Mouse (Mus musculus) ES-Bruce4 (cell line): ENCODE results near the gene Tmed9.

Experiments
- CTCF ChIP-seq: IDR thresholded peaks from one replicate; pipeline ENCODE4 v1.8.1; 2011; ENCODE audit warnings: low read depth, low read length
- EP300 ChIP-seq: IDR thresholded peaks from 2 replicates; pipeline ENCODE4 v1.6.1; 2011; ENCODE audit warnings: low read depth, low read length; ENCODE audit not compliant: insufficient read depth

DNA sequence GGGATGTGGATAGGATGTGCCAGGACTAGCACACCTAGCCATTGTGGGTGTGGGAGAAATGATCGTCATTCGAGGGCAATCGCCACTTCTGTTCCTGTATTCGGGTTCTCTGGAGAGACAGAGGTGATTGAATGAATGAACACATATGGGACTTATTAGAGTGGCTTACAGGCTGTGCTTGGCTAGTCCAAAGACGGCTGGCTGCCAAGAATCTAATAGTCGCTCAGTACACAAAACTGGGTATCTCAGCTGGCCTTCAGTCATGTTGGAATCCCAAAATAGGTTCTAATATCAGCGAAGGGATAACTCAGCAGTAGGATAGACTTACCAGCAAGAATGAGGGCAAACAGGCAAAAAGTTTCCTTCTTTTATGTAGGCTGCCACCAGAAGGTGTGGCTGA, 38.5 kb downstream of the Tmed9 start:
- no peak for TF ChIP-seq CTCF
- no peak for TF ChIP-seq EP300
